Comparison of ENCODE assay signal across 25 mouse cellular contexts in genomic region chr7:24537081-24537480, GRCm38 (mm10). TPM values are rescaled to one million over a fixed set of nuclear protein-coding genes. Genes with fewer than 3 reads are reported as not detected.
A peak's percentile ranks its signal among the peaks of the same experiment; 100 is the strongest.
DNase-seq lines count a peak whose midpoint lies in the region; ATAC-seq and TF ChIP-seq lines count a peak whose summit lies in the region.
"Had no signal": no experiment of that assay in that cellular context is flagged by ENCODE, and none has a peak within 500 bp of the region (broad histone marks: within the 10 kb centered on the region; RNA-seq: fewer than 3 reads in every experiment).

No protein-coding gene starts in this region.

- no peak overlapping the region for H3K27ac ChIP-seq in kidney, embryonic 14.5 days (ENCODE audit: low read depth, low read length)
- H3K27ac ChIP-seq in kidney, postnatal 0 days, result peak overlapping the region; percentile 36; the same call in 1 of the 2 replicates
- H3K27ac ChIP-seq: embryonic facial prominence, embryonic 10.5 days; embryonic facial prominence, embryonic 13.5 days; forebrain, embryonic 12.5 days; forebrain, embryonic 15.5 days; heart, embryonic 15.5 days; hindbrain, embryonic 10.5 days; hindbrain, embryonic 13.5 days had no signal

- 25% methylated on average over 4 of the region's 4 CpGs for WGBS in kidney, embryonic 14.5 days
- WGBS in kidney, postnatal 0 days, result 33% methylated on average over 4 of the region's 4 CpGs

- no peak for DNase-seq in kidney, adult 11 months
- DNase-seq in kidney, postnatal 0 days (ENCODE audit: low spot score), result peak; percentile 63
- DNase-seq in kidney, postnatal 14 days, result no peak
- peak; percentile 13 for DNase-seq in retina, postnatal 1 day
- DNase-seq in retina, embryonic 14.5 days (ENCODE audit: low spot score), result no peak
- DNase-seq in lung, postnatal 14 days, result no peak
- DNase-seq: adrenal gland, postnatal 10 days; embryo, embryonic 11 days; gastrocnemius, postnatal 25 days; heart, adult 18-20 months; heart, postnatal 10 days; heart, postnatal 36 days had no signal

- peaks cover 30% of the 10 kb centered on the region for H3K36me3 ChIP-seq in kidney, embryonic 14.5 days (ENCODE audit: control insufficient read depth, insufficient read depth, low read length)
- peaks cover 17% of the 10 kb centered on the region for H3K36me3 ChIP-seq in kidney, postnatal 0 days (ENCODE audit: insufficient read depth, low read length)

- no peaks in the 10 kb centered on the region for H3K9me3 ChIP-seq in kidney, embryonic 14.5 days (ENCODE audit: control insufficient read depth, low read length)
- no peaks in the 10 kb centered on the region for H3K9me3 ChIP-seq in kidney, postnatal 0 days (replicated peaks; ENCODE audit: low read length)
- H3K9me3 ChIP-seq: forebrain, embryonic 15.5 days; heart, embryonic 15.5 days; hindbrain, embryonic 10.5 days; hindbrain, embryonic 13.5 days had no signal

- no peak overlapping the region for H3K4me3 ChIP-seq in kidney, embryonic 14.5 days (ENCODE audit: low read length)
- no peak overlapping the region for H3K4me3 ChIP-seq in kidney, postnatal 0 days (replicated peaks; ENCODE audit: low read depth, low read length)
- H3K4me3 ChIP-seq: embryonic facial prominence, embryonic 10.5 days; embryonic facial prominence, embryonic 13.5 days; erythroblast, embryonic 14.5 days; forebrain, embryonic 12.5 days; forebrain, embryonic 15.5 days; heart, embryonic 12.5 days; heart, embryonic 15.5 days; hindbrain, embryonic 10.5 days; hindbrain, embryonic 13.5 days had no signal

- TF ChIP-seq CTCF in kidney, postnatal 0 days (IDR thresholded peaks at IDR 0.05; ENCODE audit: low read depth), result no peak

- no peak overlapping the region; the same call in 1 of the 2 replicates for H3K9ac ChIP-seq in kidney, embryonic 14.5 days (ENCODE audit: low read depth, low read length)
- no peak overlapping the region for H3K9ac ChIP-seq in kidney, postnatal 0 days (ENCODE audit: low read depth, low read length)
- H3K9ac ChIP-seq: embryonic facial prominence, embryonic 13.5 days; forebrain, embryonic 12.5 days; forebrain, embryonic 15.5 days; heart, embryonic 12.5 days; heart, embryonic 15.5 days had no signal

- ATAC-seq in kidney, embryonic 14.5 days (ENCODE audit: low FRiP score, low TSS enrichment), result peak; percentile 36; the same call in 1 of the 2 replicates
- peak; percentile 18; the same call in 1 of the 2 replicates for ATAC-seq in kidney, postnatal 0 days (replicated peaks; ENCODE audit: low FRiP score, low read depth)
- ATAC-seq: CD4-positive, CD25-positive, alpha-beta regulatory T cell, adult 4 months; forebrain, embryonic 15.5 days; hindbrain, embryonic 16.5 days had no signal

- peaks cover 19% of the 10 kb centered on the region for H3K4me1 ChIP-seq in kidney, embryonic 14.5 days (ENCODE audit: control insufficient read depth, insufficient read depth, low read length)
- H3K4me1 ChIP-seq in kidney, postnatal 0 days (replicated peaks; ENCODE audit: insufficient read depth, low read length), result peaks cover 15% of the 10 kb centered on the region

- H3K4me2 ChIP-seq in kidney, embryonic 14.5 days (replicated peaks; ENCODE audit: low read depth, low read length), result no peak overlapping the region
- H3K4me2 ChIP-seq in kidney, postnatal 0 days (ENCODE audit: low read length), result no peak overlapping the region
- H3K4me2 ChIP-seq: embryonic facial prominence, embryonic 13.5 days; forebrain, embryonic 12.5 days; forebrain, embryonic 15.5 days; heart, embryonic 12.5 days; heart, embryonic 15.5 days; hindbrain, embryonic 13.5 days had no signal

- no peaks in the 10 kb centered on the region; the same call in 1 of the 2 replicates for H3K27me3 ChIP-seq in kidney, embryonic 14.5 days (ENCODE audit: control insufficient read depth, insufficient read depth, low read length)
- H3K27me3 ChIP-seq in kidney, postnatal 0 days (ENCODE audit: insufficient read depth, low read length), result no peaks in the 10 kb centered on the region
- H3K27me3 ChIP-seq: forebrain, embryonic 15.5 days; heart, embryonic 15.5 days had no signal

RNA-seq across cellular contexts. Expression of gene Irgq, which starts 6.6 kb away (rescaled TPM):
- polyA plus RNA-seq in kidney, embryonic 14.5 days (2014; fragmentation: Nextera tagmentation; extraction: Ambion mirVana), result 5.0 and 9.5 TPM in 2 replicates
- 5.4 and 6.0 TPM in 2 replicates for polyA plus RNA-seq in kidney, postnatal 0 days (2015; fragmentation: Nextera tagmentation; extraction: Ambion mirVana)

RNA-seq across cellular contexts. Expression of gene Pinlyp, which starts 8.8 kb away (rescaled TPM):
- 0.43 TPM in 1 of 2 replicates, not detected in the other for polyA plus RNA-seq in kidney, embryonic 14.5 days (2014; fragmentation: Nextera tagmentation; extraction: Ambion mirVana)
- 0.50 and 0.55 TPM in 2 replicates for polyA plus RNA-seq in kidney, postnatal 0 days (2015; fragmentation: Nextera tagmentation; extraction: Ambion mirVana)
- polyA plus RNA-seq: CD4-positive, CD25-positive, alpha-beta regulatory T cell, adult 4 months; embryonic facial prominence, embryonic 10.5 days; erythroblast, embryonic 14.5 days; forebrain, embryonic 12.5 days; forebrain, embryonic 15.5 days; heart, embryonic 12.5 days; heart, embryonic 15.5 days; hindbrain, embryonic 10.5 days; hindbrain, embryonic 13.5 days; hindbrain, embryonic 16.5 days had no signal

RNA-seq across cellular contexts. Expression of gene Xrcc1, which starts 9.0 kb away (rescaled TPM):
- 109 and 136 TPM in 2 replicates for polyA plus RNA-seq in kidney, embryonic 14.5 days (2014; fragmentation: Nextera tagmentation; extraction: Ambion mirVana)
- polyA plus RNA-seq in kidney, postnatal 0 days (2015; fragmentation: Nextera tagmentation; extraction: Ambion mirVana), result 58.4 and 63.6 TPM in 2 replicates

RNA-seq across cellular contexts. Expression of gene AC161166.1, which starts 24.8 kb away (rescaled TPM):
- 0.17 and 0.61 TPM in 2 replicates for polyA plus RNA-seq in kidney, embryonic 14.5 days (2014; fragmentation: Nextera tagmentation; extraction: Ambion mirVana)
- polyA plus RNA-seq in kidney, postnatal 0 days (2015; fragmentation: Nextera tagmentation; extraction: Ambion mirVana), result 0.06 and 0.12 TPM in 2 replicates
- polyA plus RNA-seq: CD4-positive, CD25-positive, alpha-beta regulatory T cell, adult 4 months; cortical plate, adult 2 months; erythroblast, embryonic 14.5 days had no signal

RNA-seq across cellular contexts. Expression of gene Zfp428, which starts 30.3 kb away (rescaled TPM):
- polyA plus RNA-seq in kidney, embryonic 14.5 days (2014; fragmentation: Nextera tagmentation; extraction: Ambion mirVana), result 54.5 and 70.3 TPM in 2 replicates
- 40.2 and 41.4 TPM in 2 replicates for polyA plus RNA-seq in kidney, postnatal 0 days (2015; fragmentation: Nextera tagmentation; extraction: Ambion mirVana)

Comparison
In these comparisons a context has a peak if more than half of its experiments do, and no peak if none do; other contexts are left out.
1. DNase-seq: peak in kidney, postnatal 0 days (single experiment) and retina, postnatal 1 day (single experiment); none in kidney, adult 11 months (single experiment), kidney, postnatal 14 days (single experiment), retina, embryonic 14.5 days (single experiment) and lung, postnatal 14 days (single experiment).